Mouse (Mus musculus): ENCODE data around the gene 4921536K21Rik. TPM values are rescaled to one million over a fixed set of nuclear protein-coding genes. Genes with fewer than 3 reads are reported as not detected.

The 4921536K21Rik gene
- polyA plus RNA-seq, 1 experiment from 2014 or later, result 0.13 TPM

- H3K9ac ChIP-seq (ENCODE audit: low read length), result no peak overlapping the region
- 69% methylated on average over 6 of the region's 6 CpGs for WGBS
- H3K9me3 ChIP-seq (replicated peaks; ENCODE audit: control insufficient read depth, low read length), result no peaks in the 10 kb centered on the region
- H3K27ac ChIP-seq (ENCODE audit: low read length), result no peak overlapping the region
- H3K36me3 ChIP-seq (ENCODE audit: control insufficient read depth, insufficient read depth, low read length), result no peaks in the 10 kb centered on the region
- no peaks in the 10 kb centered on the region for H3K27me3 ChIP-seq (ENCODE audit: control insufficient read depth, insufficient read depth, low read length)
- no peak overlapping the region for H3K4me3 ChIP-seq (replicated peaks; ENCODE audit: low read length)
- H3K4me1 ChIP-seq (ENCODE audit: control insufficient read depth, insufficient read depth, low read length), result no peaks in the 10 kb centered on the region
- no peak for ATAC-seq (ENCODE audit: insufficient read depth, low FRiP score)
- H3K4me2 ChIP-seq (ENCODE audit: low read depth, low read length), result no peak overlapping the region
Observed at GRCm38 (mm10) chr11:3900296-3900695, 5.4 kb upstream of the 4921536K21Rik start.

- ATAC-seq (ENCODE audit: insufficient read depth, low FRiP score), result no peak
- Histone ChIP-seq H3K36me3 (ENCODE audit: control insufficient read depth, insufficient read depth, low read length) (no peaks in the 10 kb centered on the region), H3K27ac (ENCODE audit: low read length) (no peak overlapping the region), H3K4me2 (ENCODE audit: low read depth, low read length) (no peak overlapping the region), H3K9me3 (replicated peaks; ENCODE audit: control insufficient read depth, low read length) (no peaks in the 10 kb centered on the region), H3K4me3 (replicated peaks; ENCODE audit: low read length) (no peak overlapping the region), H3K9ac (ENCODE audit: low read length) (no peak overlapping the region), H3K27me3 (ENCODE audit: control insufficient read depth, insufficient read depth, low read length) (no peaks in the 10 kb centered on the region), H3K4me1 (ENCODE audit: control insufficient read depth, insufficient read depth, low read length) (no peaks in the 10 kb centered on the region)
- 100% methylated on average over 1 of the region's 1 CpGs for WGBS
Observed at GRCm38 (mm10) chr11:3895933-3896332, 1.0 kb upstream of the 4921536K21Rik start.

GRCm38 (mm10) chr11:3895458-3895857 lies 560 bp upstream of the 4921536K21Rik start:
- Histone ChIP-seq H3K27me3 (ENCODE audit: control insufficient read depth, insufficient read depth, low read length) (no peaks in the 10 kb centered on the region), H3K27ac (ENCODE audit: low read length) (peak overlapping the region; percentile 90), H3K4me2 (ENCODE audit: low read depth, low read length) (peak overlapping the region; percentile 89), H3K4me1 (ENCODE audit: control insufficient read depth, insufficient read depth, low read length) (no peaks in the 10 kb centered on the region), H3K9ac (ENCODE audit: low read length) (peak overlapping the region; percentile 75), H3K36me3 (ENCODE audit: control insufficient read depth, insufficient read depth, low read length) (no peaks in the 10 kb centered on the region), H3K9me3 (replicated peaks; ENCODE audit: control insufficient read depth, low read length) (no peaks in the 10 kb centered on the region), H3K4me3 (replicated peaks; ENCODE audit: low read length) (peak overlapping the region; percentile 56)
- WGBS, result 2% methylated on average over 10 of the region's 10 CpGs
- peak; percentile 26; the same call in 1 of the 2 replicates for ATAC-seq (ENCODE audit: insufficient read depth, low FRiP score)

- no peaks in the 10 kb centered on the region; the same call in 1 of the 2 replicates for H3K27me3 ChIP-seq (ENCODE audit: control insufficient read depth, insufficient read depth, low read length)
- H3K4me1 ChIP-seq (ENCODE audit: control insufficient read depth, insufficient read depth, low read length), result no peaks in the 10 kb centered on the region
- WGBS, result 74% methylated on average over 6 of the region's 6 CpGs
- H3K4me2 ChIP-seq (ENCODE audit: low read depth, low read length), result peak overlapping the region; percentile 89; the same call in 1 of the 2 replicates
- H3K27ac ChIP-seq (ENCODE audit: low read length), result no peak overlapping the region
- no peak overlapping the region for H3K9ac ChIP-seq (ENCODE audit: low read length)
- H3K9me3 ChIP-seq (replicated peaks; ENCODE audit: control insufficient read depth, low read length), result no peaks in the 10 kb centered on the region
- ATAC-seq (ENCODE audit: insufficient read depth, low FRiP score), result no peak
- H3K4me3 ChIP-seq (replicated peaks; ENCODE audit: low read length), result no peak overlapping the region
- H3K36me3 ChIP-seq (ENCODE audit: control insufficient read depth, insufficient read depth, low read length), result no peaks in the 10 kb centered on the region
Observed at GRCm38 (mm10) chr11:3893970-3894369, 928 bp downstream of the 4921536K21Rik start.

GRCm38 (mm10) chr11:3887331-3887730 lies 7.6 kb downstream of the 4921536K21Rik start:
- 59% methylated on average over 5 of the region's 5 CpGs for WGBS
- H3K4me2 ChIP-seq (ENCODE audit: low read depth, low read length), result no peak overlapping the region
- no peak overlapping the region for H3K4me3 ChIP-seq (replicated peaks; ENCODE audit: low read length)
- H3K36me3 ChIP-seq (ENCODE audit: control insufficient read depth, insufficient read depth, low read length), result no peaks in the 10 kb centered on the region
- H3K4me1 ChIP-seq (ENCODE audit: control insufficient read depth, insufficient read depth, low read length), result 0 out of 2 replicates have a peak, but pooled peaks cover 2% of the 10 kb centered on the region
- no peak overlapping the region for H3K9ac ChIP-seq (ENCODE audit: low read length)
- ATAC-seq (ENCODE audit: insufficient read depth, low FRiP score), result peak; percentile 25; the same call in 1 of the 2 replicates
- H3K27me3 ChIP-seq (ENCODE audit: control insufficient read depth, insufficient read depth, low read length), result no peaks in the 10 kb centered on the region; the same call in 1 of the 2 replicates
- no peaks in the 10 kb centered on the region for H3K9me3 ChIP-seq (replicated peaks; ENCODE audit: control insufficient read depth, low read length)
- H3K27ac ChIP-seq (ENCODE audit: low read length), result no peak overlapping the region

GRCm38 (mm10) chr11:3883711-3884110 lies 11.2 kb downstream of the 4921536K21Rik start:
- no peak overlapping the region for H3K27ac ChIP-seq (ENCODE audit: low read length)
- no peak overlapping the region for H3K4me2 ChIP-seq (ENCODE audit: low read depth, low read length)
- H3K4me3 ChIP-seq (replicated peaks; ENCODE audit: low read length), result no peak overlapping the region
- WGBS, result 83% methylated on average over 3 of the region's 3 CpGs
- H3K9ac ChIP-seq (ENCODE audit: low read length), result no peak overlapping the region
- no peaks in the 10 kb centered on the region for H3K36me3 ChIP-seq (ENCODE audit: control insufficient read depth, insufficient read depth, low read length)
- ATAC-seq (ENCODE audit: insufficient read depth, low FRiP score), result no peak
- H3K4me1 ChIP-seq (ENCODE audit: control insufficient read depth, insufficient read depth, low read length), result 0 out of 2 replicates have a peak, but pooled peaks cover 2% of the 10 kb centered on the region
- H3K27me3 ChIP-seq (ENCODE audit: control insufficient read depth, insufficient read depth, low read length), result no peaks in the 10 kb centered on the region
- H3K9me3 ChIP-seq (replicated peaks; ENCODE audit: control insufficient read depth, low read length), result no peaks in the 10 kb centered on the region

- Histone ChIP-seq H3K27ac (ENCODE audit: low read length) (no peak overlapping the region), H3K9me3 (replicated peaks; ENCODE audit: control insufficient read depth, low read length) (no peaks in the 10 kb centered on the region), H3K4me1 (ENCODE audit: control insufficient read depth, insufficient read depth, low read length) (no peaks in the 10 kb centered on the region), H3K4me2 (ENCODE audit: low read depth, low read length) (no peak overlapping the region), H3K36me3 (ENCODE audit: control insufficient read depth, insufficient read depth, low read length) (no peaks in the 10 kb centered on the region), H3K9ac (ENCODE audit: low read length) (no peak overlapping the region), H3K4me3 (replicated peaks; ENCODE audit: low read length) (no peak overlapping the region), H3K27me3 (ENCODE audit: control insufficient read depth, insufficient read depth, low read length) (no peaks in the 10 kb centered on the region)
- no peak for ATAC-seq (ENCODE audit: insufficient read depth, low FRiP score)
- 37% methylated on average over 2 of the region's 2 CpGs for WGBS
Observed at GRCm38 (mm10) chr11:3879836-3880235, 15.1 kb downstream of the 4921536K21Rik start.

- Histone ChIP-seq H3K27me3 (ENCODE audit: control insufficient read depth, insufficient read depth, low read length) (no peaks in the 10 kb centered on the region), H3K4me2 (ENCODE audit: low read depth, low read length) (no peak overlapping the region), H3K4me1 (ENCODE audit: control insufficient read depth, insufficient read depth, low read length) (no peaks in the 10 kb centered on the region), H3K9me3 (replicated peaks; ENCODE audit: control insufficient read depth, low read length) (no peaks in the 10 kb centered on the region), H3K27ac (ENCODE audit: low read length) (no peak overlapping the region), H3K9ac (ENCODE audit: low read length) (no peak overlapping the region), H3K4me3 (replicated peaks; ENCODE audit: low read length) (no peak overlapping the region), H3K36me3 (ENCODE audit: control insufficient read depth, insufficient read depth, low read length) (no peaks in the 10 kb centered on the region)
- 74% methylated on average over 7 of the region's 7 CpGs for WGBS
- no peak for ATAC-seq (ENCODE audit: insufficient read depth, low FRiP score)
Observed at GRCm38 (mm10) chr11:3878660-3879059, 16.2 kb downstream of the 4921536K21Rik start.

- H3K4me2 ChIP-seq (ENCODE audit: low read depth, low read length), result no peak overlapping the region
- no peak for ATAC-seq (ENCODE audit: insufficient read depth, low FRiP score)
- no peaks in the 10 kb centered on the region for H3K36me3 ChIP-seq (ENCODE audit: control insufficient read depth, insufficient read depth, low read length)
- H3K27ac ChIP-seq (ENCODE audit: low read length), result no peak overlapping the region
- H3K9me3 ChIP-seq (replicated peaks; ENCODE audit: control insufficient read depth, low read length), result no peaks in the 10 kb centered on the region
- H3K9ac ChIP-seq (ENCODE audit: low read length), result no peak overlapping the region
- 72% methylated on average over 6 of the region's 6 CpGs for WGBS
- H3K27me3 ChIP-seq (ENCODE audit: control insufficient read depth, insufficient read depth, low read length), result no peaks in the 10 kb centered on the region
- no peak overlapping the region for H3K4me3 ChIP-seq (replicated peaks; ENCODE audit: low read length)
- no peaks in the 10 kb centered on the region for H3K4me1 ChIP-seq (ENCODE audit: control insufficient read depth, insufficient read depth, low read length)
Observed at GRCm38 (mm10) chr11:3876419-3876818, 18.5 kb downstream of the 4921536K21Rik start.

Measured in stomach, embryonic 16.5 days (tissue).